Mouse (Mus musculus): ENCODE results near the gene Igtp. TPM values are rescaled to one million over a fixed set of nuclear protein-coding genes. Genes with fewer than 3 reads are reported as not detected.

The Igtp gene
- total RNA-seq, 2 experiments from 2014 or later, result 15.6 to 17.9 TPM

Other genes starting within 250 kb of the Igtp start
- 10 to 100 TPM; 92.7 to 95.0 TPM for gene Larp1, start 190.5 kb upstream of the Igtp start, total RNA-seq (2021)
- gene Gm12248, start 106.4 kb upstream of the Igtp start, total RNA-seq (2021), result not detected
- gene Cnot8, start 95.4 kb upstream of the Igtp start, total RNA-seq (2021), result 10 to 100 TPM; 47.5 to 48.9 TPM
- 10 to 100 TPM; 14.8 to 15.3 TPM for gene Gemin5, start 31.0 kb upstream of the Igtp start, total RNA-seq (2021)
- 10 to 100 TPM; 54.1 to 59.7 TPM for gene Mrpl22, start 27.9 kb upstream of the Igtp start, total RNA-seq (2021)
- gene Irgm2, start 62 bp downstream of the Igtp start, total RNA-seq (2021), result 10 to 100 TPM; 13.0 to 13.1 TPM
- not detected for gene 4930438A08Rik, start 75.2 kb downstream of the Igtp start, total RNA-seq (2021)
- gene Zfp692, start 107.5 kb downstream of the Igtp start, total RNA-seq (2021), result 1 to 10 TPM; 6.1 to 6.9 TPM
- 10 to 100 TPM; 34.3 to 40.7 TPM for gene Zfp672, start 130.8 kb downstream of the Igtp start, total RNA-seq (2021)
- 10 to 100 TPM; 31.0 to 36.5 TPM for gene Sh3bp5l, start 131.2 kb downstream of the Igtp start, total RNA-seq (2021)
- not detected for gene Lypd8, start 179.5 kb downstream of the Igtp start, total RNA-seq (2021)
- not detected for gene 1810065E05Rik, start 221.6 kb downstream of the Igtp start, total RNA-seq (2021)
- not detected for gene Gm12253, start 233.0 kb downstream of the Igtp start, total RNA-seq (2021)

Data from gastrocnemius, postnatal 4 days (tissue).